Comparison of ENCODE assay signal across 8 mouse cellular contexts in the genomic region with DNA sequence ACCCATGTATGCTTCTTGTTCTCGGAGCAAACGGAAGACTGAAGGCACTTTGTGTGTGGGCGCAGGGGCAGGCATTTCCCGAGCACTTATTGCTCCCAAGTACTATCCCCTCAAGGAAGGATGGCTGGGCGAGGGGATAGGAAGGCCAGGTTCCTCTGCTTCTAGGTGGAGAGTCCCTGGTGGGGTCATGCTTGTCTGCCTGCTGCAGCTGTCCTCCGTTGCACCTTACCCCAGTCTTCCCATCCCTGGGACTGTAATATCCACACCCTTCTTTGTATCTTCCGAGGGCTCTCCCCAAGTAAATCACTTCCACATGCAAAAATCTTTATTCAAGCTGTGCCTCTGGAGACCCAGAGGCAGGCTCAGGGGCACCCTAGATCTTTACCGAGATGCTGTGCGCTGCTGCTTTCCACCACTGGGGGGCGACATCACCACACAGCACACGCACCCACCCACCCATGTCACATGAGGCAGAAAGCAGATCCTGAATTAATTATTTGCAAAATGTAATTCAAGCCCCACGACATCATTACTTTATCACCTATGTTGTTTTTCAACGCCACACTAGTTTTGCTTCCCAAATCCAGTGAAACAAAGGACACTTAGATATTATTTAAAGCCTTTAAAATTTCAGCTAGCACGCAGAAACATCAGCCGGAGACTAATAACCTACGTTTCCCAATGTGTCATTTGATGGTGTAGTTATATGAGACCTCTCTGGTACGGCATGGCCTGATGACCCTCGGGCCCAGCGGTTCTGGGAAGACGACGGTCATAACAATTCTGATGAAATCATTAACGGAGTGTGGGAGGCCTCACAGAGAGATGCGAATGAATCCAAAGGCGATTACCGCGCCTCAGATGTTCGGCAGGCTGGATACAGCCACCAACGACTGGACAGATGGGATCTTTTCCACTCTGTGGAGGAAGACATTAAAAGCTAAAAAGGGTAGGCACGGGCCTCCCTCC.
DNase-seq lines count a peak whose midpoint lies in the region; ATAC-seq lines count a peak whose summit lies in the region.

No protein-coding gene starts in this region.

- intact Hi-C loops in left cerebral cortex, postnatal 25 days (cut with DNase I), result loop anchor here (2.0 kb wide), 1 partner anchor 204 kb away; no protein-coding TSS in a partner anchor

- no peaks in the 10 kb centered on the region for H3K36me3 ChIP-seq in kidney, embryonic 16.5 days (ENCODE audit: insufficient read depth, low read length)
- H3K36me3 ChIP-seq in hindbrain, embryonic 13.5 days, result no peaks in the 10 kb centered on the region

- WGBS in kidney, embryonic 16.5 days, result 43% methylated on average over 29 of the region's 29 CpGs
- 42% methylated on average over 29 of the region's 29 CpGs for WGBS in hindbrain, embryonic 13.5 days

- no peak overlapping the region for H3K4me2 ChIP-seq in kidney, embryonic 16.5 days (replicated peaks; ENCODE audit: low read depth, low read length)
- H3K4me2 ChIP-seq in hindbrain, embryonic 13.5 days, result peak overlapping the region; percentile 29

- no peak overlapping the region for H3K9ac ChIP-seq in kidney, embryonic 16.5 days (replicated peaks; ENCODE audit: low read length)
- peak overlapping the region; percentile 39; the same call in 1 of the 2 replicates for H3K9ac ChIP-seq in hindbrain, embryonic 13.5 days

- no peak overlapping the region for H3K4me3 ChIP-seq in kidney, embryonic 16.5 days (ENCODE audit: low read length)
- no peak overlapping the region for H3K4me3 ChIP-seq in hindbrain, embryonic 13.5 days

- no peaks in the 10 kb centered on the region for H3K4me1 ChIP-seq in kidney, embryonic 16.5 days (ENCODE audit: insufficient read depth, low read length)
- H3K4me1 ChIP-seq in hindbrain, embryonic 13.5 days (replicated peaks), result peaks cover 23% of the 10 kb centered on the region

- H3K27ac ChIP-seq in kidney, embryonic 16.5 days (ENCODE audit: low read length), result no peak overlapping the region
- 0 out of 2 replicates have a peak overlapping the region, but pooled peaks have one; percentile 6 for H3K27ac ChIP-seq in hindbrain, embryonic 13.5 days

- no peaks in the 10 kb centered on the region for H3K27me3 ChIP-seq in kidney, embryonic 16.5 days (ENCODE audit: insufficient read depth, low read length)
- H3K27me3 ChIP-seq in hindbrain, embryonic 13.5 days, result no peaks in the 10 kb centered on the region

- H3K9me3 ChIP-seq in kidney, embryonic 16.5 days (ENCODE audit: low read length), result no peaks in the 10 kb centered on the region
- H3K9me3 ChIP-seq in hindbrain, embryonic 13.5 days, result no peaks in the 10 kb centered on the region

- DNase-seq in kidney, adult 18-20 months, result peak; percentile 61
- DNase-seq in adipocyte (ENCODE audit: low spot score), result peak; percentile 45
- DNase-seq in embryo, embryonic 11 days, result peak; percentile 72
- DNase-seq in left cerebral cortex, postnatal 25 days (ENCODE audit: low spot score in 2 of 2), result peak; percentile 78 to 80
- DNase-seq in natural killer cell, adult 2 months (ENCODE audit: low spot score in 2 of 2), result peak; percentile 13 to 42
- DNase-seq in thymus, postnatal 0 days (ENCODE audit: low spot score), result peak; percentile 67

- no peak for ATAC-seq in kidney, embryonic 16.5 days (ENCODE audit: low FRiP score, low TSS enrichment)
- peak; percentile 75 for ATAC-seq in hindbrain, embryonic 13.5 days (ENCODE audit: low FRiP score)

Comparison
In these comparisons a context has a peak if more than half of its experiments do, and no peak if none do; other contexts are left out.
1. DNase-seq: peak in every context shown above with its lines; median percentile 79 in left cerebral cortex, postnatal 25 days; 72 in embryo, embryonic 11 days; 67 in thymus, postnatal 0 days; 61 in kidney, adult 18-20 months; 45 in adipocyte; 28 in natural killer cell, adult 2 months.